Mouse (Mus musculus): ENCODE measurements around the gene Khsrp. TPM values are rescaled to one million over a fixed set of nuclear protein-coding genes. Genes with fewer than 3 reads are reported as not detected.

The Khsrp gene
- total and polyA plus RNA-seq, 2 experiments = 7.6 to 38.9 TPM

- H3K27me3 ChIP-seq (ENCODE audit: control insufficient read depth, insufficient read depth, low read length) = no peaks in the 10 kb centered on the region
- H3K9ac ChIP-seq (ENCODE audit: low read depth, low read length) = no peak overlapping the region
- H3K79me2 ChIP-seq (ENCODE audit: control insufficient read depth, insufficient read depth, low read length) = no peaks in the 10 kb centered on the region
- no peak overlapping the region for H3K27ac ChIP-seq (replicated peaks; ENCODE audit: insufficient read depth, low read depth, low read length)
- no peak for TF ChIP-seq POLR2A (IDR thresholded peaks at IDR 0.05; ENCODE audit: extremely low read depth, insufficient read depth, low read length)
- WGBS = 49% methylated on average over 9 of the region's 9 CpGs
- no peak overlapping the region for H3K4me3 ChIP-seq (ENCODE audit: insufficient read depth, low read depth, low read length)
- 0 out of 2 replicates have a peak, but pooled peaks cover 2% of the 10 kb centered on the region for H3K4me1 ChIP-seq (ENCODE audit: control insufficient read depth, insufficient read depth, low read length)
- peak; percentile 68 for DNase-seq (ENCODE audit: extremely low read depth, low read depth, low spot score)
- H3K36me3 ChIP-seq (ENCODE audit: control insufficient read depth, insufficient read depth, low read length) = no peaks in the 10 kb centered on the region
Measured at GRCm38 (mm10) chr17:56984886-56985285, 46.4 kb downstream of the Khsrp start.

DNA sequence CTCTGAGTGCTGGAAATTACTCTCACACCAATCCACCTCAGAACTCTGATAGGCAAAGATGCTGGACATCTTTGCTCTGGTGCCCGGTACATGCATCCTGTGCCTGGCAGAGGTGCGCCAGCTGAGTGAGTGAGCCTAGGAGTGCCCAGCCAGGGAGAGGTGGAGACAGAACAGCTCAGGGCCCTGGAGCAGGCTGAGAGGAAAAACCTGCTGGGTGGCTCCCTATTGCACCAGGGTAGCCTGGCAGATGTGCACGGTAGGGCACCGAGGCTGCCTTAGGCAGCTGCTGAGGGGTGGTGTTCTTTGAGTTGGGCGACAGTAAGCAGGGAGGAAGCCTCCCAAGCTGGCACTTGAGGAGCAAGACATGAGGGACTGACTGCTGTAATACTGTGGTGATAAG lies 49.3 kb downstream of the Khsrp start, which contains the start of gene Acer1:
Gene Acer1 (minus strand): TSS at position 114 of the 400 bp plus-strand sequence.
- H3K9ac ChIP-seq (ENCODE audit: low read depth, low read length) = no peak within 1 kb of the TSS
- no peaks in the 10 kb centered on the region for H3K79me2 ChIP-seq (ENCODE audit: control insufficient read depth, insufficient read depth, low read length)
- no peak within 1 kb of the TSS for H3K27ac ChIP-seq (replicated peaks; ENCODE audit: insufficient read depth, low read depth, low read length)
- no peak for DNase-seq (ENCODE audit: extremely low read depth, low read depth, low spot score)
- 0 out of 2 replicates have a peak, but pooled peaks cover 2% of the 10 kb centered on the region for H3K4me1 ChIP-seq (ENCODE audit: control insufficient read depth, insufficient read depth, low read length)
- no peak for TF ChIP-seq CTCF (IDR thresholded peaks at IDR 0.05; ENCODE audit: low read depth, low read length)
- no peak for TF ChIP-seq POLR2A (IDR thresholded peaks at IDR 0.05; ENCODE audit: extremely low read depth, insufficient read depth, low read length)
- H3K4me3 ChIP-seq (ENCODE audit: insufficient read depth, low read depth, low read length) = no peak within 1 kb of the TSS
- H3K36me3 ChIP-seq (ENCODE audit: control insufficient read depth, insufficient read depth, low read length) = no peaks in the 10 kb centered on the region
- WGBS = 91% methylated on average over 5 of the region's 5 CpGs
- no peaks in the 10 kb centered on the region for H3K27me3 ChIP-seq (ENCODE audit: control insufficient read depth, insufficient read depth, low read length)

GRCm38 (mm10) chr17:56981049-56981448 lies 50.3 kb downstream of the Khsrp start:
- Histone ChIP-seq H3K27me3 (ENCODE audit: control insufficient read depth, insufficient read depth, low read length) (no peaks in the 10 kb centered on the region), H3K27ac (replicated peaks; ENCODE audit: insufficient read depth, low read depth, low read length) (no peak overlapping the region), H3K4me1 (ENCODE audit: control insufficient read depth, insufficient read depth, low read length) (0 out of 2 replicates have a peak, but pooled peaks cover 1% of the 10 kb centered on the region), H3K79me2 (ENCODE audit: control insufficient read depth, insufficient read depth, low read length) (no peaks in the 10 kb centered on the region), H3K9ac (ENCODE audit: low read depth, low read length) (no peak overlapping the region), H3K36me3 (ENCODE audit: control insufficient read depth, insufficient read depth, low read length) (no peaks in the 10 kb centered on the region), H3K4me3 (ENCODE audit: insufficient read depth, low read depth, low read length) (no peak overlapping the region)
- WGBS = 43% methylated on average over 7 of the region's 7 CpGs
- TF ChIP-seq POLR2A (IDR thresholded peaks at IDR 0.05; ENCODE audit: extremely low read depth, insufficient read depth, low read length) (no peak), CTCF (IDR thresholded peaks at IDR 0.05; ENCODE audit: low read depth, low read length) (no peak)
- DNase-seq (ENCODE audit: extremely low read depth, low read depth, low spot score) = no peak

GRCm38 (mm10) chr17:56979524-56979923 lies 51.8 kb downstream of the Khsrp start:
- H3K4me1 ChIP-seq (ENCODE audit: control insufficient read depth, insufficient read depth, low read length) = no peaks in the 10 kb centered on the region
- H3K4me3 ChIP-seq (ENCODE audit: insufficient read depth, low read depth, low read length) = no peak overlapping the region
- WGBS = 36% methylated on average over 7 of the region's 8 CpGs

GRCm38 (mm10) chr17:56976531-56977390 lies 54.6 kb downstream of the Khsrp start:
- no peaks in the 10 kb centered on the region for H3K4me1 ChIP-seq (ENCODE audit: control insufficient read depth, insufficient read depth, low read length)
- no peaks in the 10 kb centered on the region for H3K79me2 ChIP-seq (ENCODE audit: control insufficient read depth, insufficient read depth, low read length)
- no peak for DNase-seq (ENCODE audit: extremely low read depth, low read depth, low spot score)
- H3K27ac ChIP-seq (replicated peaks; ENCODE audit: insufficient read depth, low read depth, low read length) = no peak overlapping the region
- 80% methylated on average over 8 of the region's 8 CpGs for WGBS
- no peak overlapping the region for H3K4me3 ChIP-seq (ENCODE audit: insufficient read depth, low read depth, low read length)
- H3K9ac ChIP-seq (ENCODE audit: low read depth, low read length) = no peak overlapping the region
- H3K27me3 ChIP-seq (ENCODE audit: control insufficient read depth, insufficient read depth, low read length) = no peaks in the 10 kb centered on the region
- no peaks in the 10 kb centered on the region for H3K36me3 ChIP-seq (ENCODE audit: control insufficient read depth, insufficient read depth, low read length)
- TF ChIP-seq POLR2A (IDR thresholded peaks at IDR 0.05; ENCODE audit: extremely low read depth, insufficient read depth, low read length) (no peak), CTCF (IDR thresholded peaks at IDR 0.05; ENCODE audit: low read depth, low read length) (no peak)

More at GRCm38 (mm10) chr17:56979524-56979923, 51.8 kb downstream of the Khsrp start:
- TF ChIP-seq CTCF (IDR thresholded peaks at IDR 0.05; ENCODE audit: low read depth, low read length) (no peak), POLR2A (IDR thresholded peaks at IDR 0.05; ENCODE audit: extremely low read depth, insufficient read depth, low read length) (no peak)
- Histone ChIP-seq H3K27ac (replicated peaks; ENCODE audit: insufficient read depth, low read depth, low read length) (no peak overlapping the region), H3K27me3 (ENCODE audit: control insufficient read depth, insufficient read depth, low read length) (no peaks in the 10 kb centered on the region), H3K79me2 (ENCODE audit: control insufficient read depth, insufficient read depth, low read length) (no peaks in the 10 kb centered on the region), H3K36me3 (ENCODE audit: control insufficient read depth, insufficient read depth, low read length) (no peaks in the 10 kb centered on the region), H3K9ac (ENCODE audit: low read depth, low read length) (no peak overlapping the region)
- no peak for DNase-seq (ENCODE audit: extremely low read depth, low read depth, low spot score)

DNA sequence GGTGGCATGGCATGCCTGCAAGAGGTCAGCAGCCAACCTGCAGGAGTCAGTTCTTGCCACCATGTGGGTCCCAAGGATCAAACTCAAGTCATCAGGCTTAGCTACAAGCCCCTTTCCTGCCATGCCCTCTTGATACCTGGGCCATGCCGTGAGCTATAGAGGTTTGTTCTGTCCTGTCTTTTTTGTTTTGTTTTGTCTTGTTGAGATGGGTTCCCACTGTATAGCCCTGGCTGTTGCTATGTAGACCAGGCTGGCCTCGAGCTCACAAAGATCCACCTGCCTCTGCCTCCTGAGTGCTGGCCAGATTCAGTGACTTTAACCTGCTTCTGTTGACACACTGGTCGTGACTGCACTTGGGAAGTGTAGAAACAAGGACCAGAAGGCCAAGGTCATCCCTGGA lies 55.9 kb downstream of the Khsrp start:
- Histone ChIP-seq H3K9ac (ENCODE audit: low read depth, low read length) (no peak overlapping the region), H3K4me3 (ENCODE audit: insufficient read depth, low read depth, low read length) (no peak overlapping the region), H3K79me2 (ENCODE audit: control insufficient read depth, insufficient read depth, low read length) (no peaks in the 10 kb centered on the region), H3K27me3 (ENCODE audit: control insufficient read depth, insufficient read depth, low read length) (no peaks in the 10 kb centered on the region), H3K4me1 (ENCODE audit: control insufficient read depth, insufficient read depth, low read length) (no peaks in the 10 kb centered on the region), H3K36me3 (ENCODE audit: control insufficient read depth, insufficient read depth, low read length) (no peaks in the 10 kb centered on the region), H3K27ac (replicated peaks; ENCODE audit: insufficient read depth, low read depth, low read length) (no peak overlapping the region)
- no peak for TF ChIP-seq CTCF (IDR thresholded peaks at IDR 0.05; ENCODE audit: low read depth, low read length)
- no peak for TF ChIP-seq POLR2A (IDR thresholded peaks at IDR 0.05; ENCODE audit: extremely low read depth, insufficient read depth, low read length)
- peak; percentile 35 for DNase-seq (ENCODE audit: extremely low read depth, low read depth, low spot score)
- WGBS = 48% methylated on average over 3 of the region's 3 CpGs
